Mouse (Mus musculus): ENCODE measurements around the gene Lfng.

Lfng gene

DNA sequence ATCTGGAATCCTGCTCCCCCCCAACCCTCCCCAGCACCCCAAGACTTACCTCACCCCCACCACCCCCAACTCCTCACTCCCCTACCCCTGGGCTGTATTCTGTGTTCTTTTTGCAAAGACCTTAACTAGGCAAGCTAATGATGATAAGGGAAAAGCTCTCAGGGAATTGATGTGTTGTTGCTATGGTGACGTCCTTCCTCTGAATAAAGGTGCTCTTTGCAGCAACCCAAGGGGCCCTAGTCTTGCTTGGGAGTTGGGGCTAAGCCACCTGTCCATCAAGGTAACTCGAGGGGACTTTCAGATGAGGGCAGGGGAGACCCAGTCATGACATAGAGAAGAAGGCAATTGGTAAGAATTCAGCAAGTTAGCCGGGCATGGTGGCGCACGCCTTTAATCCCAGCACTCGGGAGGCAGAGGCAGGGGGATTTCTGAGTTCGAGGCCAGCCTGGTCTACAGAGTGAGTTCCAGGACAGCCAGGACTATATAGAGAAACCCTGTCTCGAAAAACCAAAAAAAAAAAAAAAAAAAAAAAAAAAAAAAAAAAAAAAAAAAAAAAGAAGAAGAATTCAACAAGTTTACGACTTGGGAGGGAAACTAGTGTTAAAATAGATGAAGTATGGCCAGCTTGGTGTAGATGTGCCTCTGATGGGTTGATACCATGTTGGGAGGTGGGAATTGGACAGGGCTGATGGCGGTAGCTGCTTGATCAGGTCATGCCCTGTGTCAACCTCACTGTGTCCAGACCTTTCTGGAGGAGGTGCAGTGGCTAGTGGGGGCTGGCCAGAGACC is 8.4 kb downstream of the Lfng start:
- DNase-seq (ENCODE audit: low spot score in 2 of 2), result no peak

DNA sequence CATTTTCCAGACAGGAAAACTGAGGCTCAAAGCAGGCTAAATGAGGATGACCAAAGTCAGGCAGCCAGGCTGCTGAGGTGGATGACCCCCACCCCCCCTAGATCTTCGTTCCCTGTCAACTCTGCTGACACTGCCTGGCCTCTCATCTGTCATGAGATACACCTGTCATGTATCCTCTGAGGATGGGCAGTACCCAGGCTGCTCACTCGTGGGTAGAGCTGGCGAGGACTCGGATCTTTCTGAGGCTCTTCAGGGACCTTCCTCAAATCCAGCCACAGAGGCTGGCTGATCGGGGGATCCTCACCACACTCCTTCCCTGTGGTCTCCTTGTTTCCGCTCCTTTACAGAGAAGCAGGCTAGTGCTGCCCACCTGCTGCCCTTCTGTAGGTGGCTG is 9.0 kb downstream of the Lfng start:
- DNase-seq (ENCODE audit: low spot score in 2 of 2), result no peak

DNA sequence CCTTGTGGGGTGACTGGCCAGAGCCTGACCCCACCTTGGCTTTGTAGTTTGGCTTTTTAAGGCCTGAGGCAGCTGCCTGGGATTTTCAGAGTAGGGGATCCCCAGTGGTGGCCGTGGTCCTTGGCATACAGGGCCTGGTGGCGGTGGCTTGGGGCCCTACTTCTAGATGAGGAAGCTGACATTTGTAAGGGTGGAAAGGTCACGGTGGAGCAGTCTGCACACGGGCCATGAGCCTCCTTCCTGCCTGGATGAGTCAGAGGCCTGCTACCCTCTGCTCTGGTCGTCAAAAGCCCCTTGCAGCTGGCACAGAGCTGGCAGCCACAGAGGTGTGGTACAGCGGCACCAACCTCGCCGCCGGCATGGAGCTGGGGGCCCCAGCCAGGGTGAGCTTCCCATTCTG is 9.6 kb downstream of the Lfng start:
- no peak for DNase-seq (ENCODE audit: low spot score in 2 of 2)

DNA sequence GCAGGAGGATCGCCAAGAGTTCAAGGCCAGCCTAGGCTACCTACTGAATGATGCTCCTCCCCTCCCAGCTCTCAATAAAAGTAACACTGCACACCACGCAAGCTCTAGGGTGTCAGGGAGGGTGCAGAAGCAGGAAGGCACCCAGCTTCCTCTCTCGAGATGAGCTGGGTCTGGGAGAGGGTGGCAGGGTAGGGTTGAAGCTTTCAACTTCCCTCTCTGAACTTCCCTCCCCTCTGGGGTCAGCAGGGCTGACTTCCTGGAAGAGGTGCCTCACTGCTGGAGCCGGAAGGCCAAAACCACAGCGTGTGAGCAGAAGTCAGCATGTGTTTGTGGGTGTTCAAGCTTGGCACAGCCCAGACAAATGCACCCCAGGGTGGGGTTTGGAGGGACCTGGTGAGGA is 10.6 kb downstream of the Lfng start:
- no peak for DNase-seq (ENCODE audit: low spot score in 2 of 2)

DNA sequence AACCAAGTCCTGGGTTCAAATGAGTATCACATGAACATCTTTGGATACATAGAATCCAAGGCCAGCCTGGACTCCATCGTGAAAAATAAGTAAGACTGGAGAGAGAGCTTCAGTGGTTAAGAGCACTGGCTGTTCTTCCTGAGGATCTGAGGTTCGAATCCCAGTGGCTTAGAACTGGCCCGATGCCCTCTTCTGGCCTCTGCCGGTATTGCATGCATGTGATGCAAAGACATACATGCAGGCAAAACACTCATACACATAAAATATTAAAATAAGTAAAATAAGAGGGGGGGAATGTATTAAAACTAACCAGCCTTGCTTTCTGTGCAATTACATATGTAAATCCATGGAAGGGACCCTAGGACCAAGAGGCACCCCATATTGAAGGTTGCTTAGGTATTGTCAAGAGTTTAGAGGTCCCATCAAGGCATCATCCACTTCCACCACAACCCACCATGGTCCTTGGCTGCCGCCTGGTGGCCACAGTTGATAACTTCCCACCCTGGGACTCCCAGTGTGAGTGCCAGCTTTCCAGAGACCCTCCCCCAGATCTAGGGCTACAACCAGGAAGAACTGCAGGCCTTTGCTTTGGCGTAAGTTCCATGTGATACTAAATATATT is 12.1 kb downstream of the Lfng start:
- DNase-seq (ENCODE audit: low spot score in 2 of 2), result peak; percentile 70 to 74

DNA sequence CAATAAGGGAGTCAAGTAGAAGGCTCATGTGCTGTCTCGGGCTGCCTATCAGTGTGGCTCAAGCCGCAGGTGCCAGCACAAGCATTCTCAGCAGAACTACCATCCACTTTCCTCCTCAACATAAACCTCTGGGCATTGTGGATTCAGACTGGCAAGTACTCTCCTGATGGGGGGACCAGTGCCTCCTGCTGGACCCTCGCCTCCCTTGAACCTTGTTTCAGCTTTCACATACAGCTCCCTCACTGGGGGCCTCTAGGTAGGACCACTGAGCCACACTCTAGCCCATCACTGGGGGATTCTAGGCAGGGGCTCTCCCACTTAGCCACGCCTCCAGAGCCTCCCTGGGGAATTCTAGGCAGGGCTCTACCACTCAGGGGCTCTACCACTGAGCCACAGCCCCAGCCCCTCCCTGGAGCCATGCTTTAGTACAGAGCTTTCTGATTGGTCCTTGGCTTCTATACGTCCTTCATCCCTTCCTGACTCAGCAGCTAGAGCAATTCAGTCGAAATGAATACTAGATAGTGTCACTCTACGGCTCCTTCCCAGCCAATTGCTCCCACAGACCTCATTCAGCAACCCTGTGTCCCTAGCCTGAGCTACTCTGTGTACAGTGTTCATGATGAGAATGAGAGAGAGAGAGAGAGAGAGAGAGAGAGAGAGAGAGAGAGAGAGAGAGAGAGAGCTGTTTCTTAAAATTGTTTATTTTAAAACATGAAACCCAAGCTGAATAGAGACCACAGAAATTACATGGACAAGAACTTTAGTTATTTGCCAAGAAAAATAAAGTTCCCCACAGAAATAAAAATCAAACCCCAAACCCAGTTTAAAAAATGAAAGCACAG is 13.0 kb downstream of the Lfng start:
- no peak for DNase-seq (ENCODE audit: low spot score in 2 of 2)

DNA sequence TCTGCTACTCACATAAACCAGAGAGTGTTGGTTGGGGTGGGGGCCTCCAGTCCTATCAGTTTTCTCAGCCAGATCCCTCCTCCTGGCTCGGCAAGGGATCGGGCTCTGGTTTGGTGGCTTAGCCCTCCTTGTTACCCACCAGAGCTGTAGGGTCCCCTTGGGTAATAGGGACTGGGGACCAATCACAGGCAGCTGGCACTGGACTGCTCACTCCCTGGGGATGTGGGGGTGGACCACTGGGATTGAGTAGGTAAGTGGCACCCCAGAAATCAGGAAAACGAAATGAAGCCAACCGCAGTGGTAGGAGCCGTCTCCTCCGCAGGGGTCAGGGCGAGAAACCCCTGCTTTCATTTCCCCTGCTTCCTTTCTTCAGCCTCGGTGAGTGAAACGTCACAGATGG is 14.0 kb downstream of the Lfng start:
- no peak for DNase-seq (ENCODE audit: low spot score in 2 of 2)

DNA sequence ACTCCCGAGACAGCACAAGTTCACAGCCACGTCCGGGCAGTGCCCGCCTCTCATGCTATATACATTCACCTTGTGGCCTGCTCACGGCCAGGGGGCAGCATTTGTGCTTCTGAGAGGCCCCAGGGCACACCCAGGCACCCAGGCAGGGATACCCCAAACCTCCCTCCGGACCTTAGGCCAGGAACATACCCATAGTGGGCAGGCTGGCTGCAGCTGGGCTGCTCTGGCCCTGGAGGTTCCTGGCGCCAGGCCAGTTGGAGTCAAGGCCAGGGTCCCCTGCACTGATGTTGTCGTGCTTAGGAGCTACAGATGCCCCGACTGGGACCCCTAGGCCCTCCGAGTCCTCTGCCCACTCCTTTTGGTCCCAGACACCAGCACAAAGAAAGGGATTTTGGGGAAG is 14.4 kb downstream of the Lfng start:
- no peak for DNase-seq (ENCODE audit: low spot score in 2 of 2)

DNA sequence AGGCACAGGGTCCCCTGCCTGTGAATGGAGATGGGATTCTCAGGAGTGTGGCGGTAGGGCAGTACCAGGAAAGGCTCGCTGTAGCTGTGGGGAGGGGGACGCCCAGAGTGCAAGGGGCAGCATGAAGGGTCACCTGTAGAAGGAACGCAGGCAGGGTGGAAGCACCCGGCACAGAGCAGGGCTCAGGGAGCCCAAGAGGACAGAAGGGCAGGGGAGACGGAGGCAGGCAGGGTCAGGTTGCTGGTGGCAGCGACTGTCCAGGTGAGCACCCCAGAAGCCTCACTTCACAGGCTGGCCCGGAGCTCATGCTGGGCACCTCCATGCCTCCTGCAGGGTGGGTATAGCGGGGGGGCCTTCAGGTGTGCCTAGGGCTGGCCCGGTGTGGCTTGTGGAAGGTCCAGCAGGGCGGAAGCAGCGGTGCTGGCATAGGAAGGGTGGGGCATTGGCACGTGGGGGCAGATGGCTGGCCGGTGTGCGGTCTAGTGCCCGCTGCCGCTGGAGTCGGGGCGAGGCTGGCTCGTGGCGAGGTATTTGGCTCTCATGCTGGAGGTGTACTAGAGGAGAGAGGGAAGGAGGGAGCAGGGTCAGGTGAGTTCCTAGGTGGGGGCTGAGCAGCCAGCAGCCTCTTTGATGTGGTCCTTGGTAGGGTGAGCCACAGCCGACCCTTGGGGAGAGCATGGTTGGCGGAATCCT is 16.0 kb downstream of the Lfng start:
- no peak for DNase-seq (ENCODE audit: low spot score in 2 of 2)

DNA sequence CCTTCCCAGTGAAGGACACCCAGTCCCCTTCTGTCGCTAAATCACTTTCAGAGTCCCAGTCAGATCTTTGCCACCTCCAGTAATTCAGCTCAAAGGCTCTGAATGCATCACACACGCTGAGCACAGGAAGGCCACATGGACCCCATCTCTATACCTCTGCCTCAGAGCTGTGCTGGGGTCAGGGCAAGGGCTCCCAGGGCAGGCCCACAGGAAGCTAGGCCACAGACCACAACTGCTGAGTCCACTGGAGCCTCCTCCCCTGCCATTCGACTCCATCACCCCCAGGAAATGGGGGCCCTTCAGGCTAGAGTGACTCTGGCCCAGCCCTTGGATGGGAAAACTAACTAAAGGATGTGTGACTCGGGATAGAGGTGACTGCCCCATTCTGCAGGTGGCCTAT is 16.7 kb downstream of the Lfng start:
- DNase-seq (ENCODE audit: low spot score in 2 of 2), result no peak

DNA sequence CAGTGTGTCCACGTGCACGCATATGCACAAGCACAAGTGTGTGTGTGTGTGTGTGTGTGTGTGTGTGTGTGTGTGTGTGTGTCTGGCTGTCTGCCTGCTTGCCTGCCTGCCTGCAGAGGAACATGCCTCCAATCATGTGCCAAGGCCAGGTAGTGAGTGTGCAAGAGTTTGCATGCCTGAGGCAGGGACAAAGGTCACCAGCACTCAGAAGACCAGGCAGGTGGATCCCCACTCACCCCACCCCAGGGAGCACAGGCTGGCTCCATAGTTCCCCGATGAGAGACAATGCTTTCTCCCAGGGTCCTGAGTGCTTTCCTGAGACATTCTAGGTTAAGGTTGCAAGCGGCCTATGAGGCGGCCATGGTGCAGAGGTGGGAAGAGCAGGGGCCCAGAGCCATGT is 17.1 kb downstream of the Lfng start:
- no peak for DNase-seq (ENCODE audit: low spot score in 2 of 2)

DNA sequence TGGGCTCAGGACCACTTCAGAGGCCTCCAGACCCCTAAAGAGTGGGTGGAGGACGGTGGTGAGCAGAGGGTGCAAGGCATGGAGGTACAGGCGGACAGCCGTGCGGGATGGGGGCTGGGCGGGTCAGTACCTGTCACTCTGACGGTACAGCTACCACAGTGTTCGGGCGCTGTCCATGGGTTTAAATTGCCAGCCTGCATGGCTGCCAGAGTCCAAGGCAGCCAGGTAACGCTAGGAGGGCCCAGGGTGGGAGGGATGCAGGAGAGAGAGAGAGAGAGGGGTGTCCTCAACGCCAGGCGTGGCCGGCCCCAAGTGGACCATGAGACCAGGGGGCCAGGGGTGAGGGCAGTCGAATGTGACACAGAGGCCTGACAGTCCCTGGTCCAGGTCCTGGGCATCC is 17.8 kb downstream of the Lfng start:
- DNase-seq (ENCODE audit: low spot score in 2 of 2), result no peak

DNA sequence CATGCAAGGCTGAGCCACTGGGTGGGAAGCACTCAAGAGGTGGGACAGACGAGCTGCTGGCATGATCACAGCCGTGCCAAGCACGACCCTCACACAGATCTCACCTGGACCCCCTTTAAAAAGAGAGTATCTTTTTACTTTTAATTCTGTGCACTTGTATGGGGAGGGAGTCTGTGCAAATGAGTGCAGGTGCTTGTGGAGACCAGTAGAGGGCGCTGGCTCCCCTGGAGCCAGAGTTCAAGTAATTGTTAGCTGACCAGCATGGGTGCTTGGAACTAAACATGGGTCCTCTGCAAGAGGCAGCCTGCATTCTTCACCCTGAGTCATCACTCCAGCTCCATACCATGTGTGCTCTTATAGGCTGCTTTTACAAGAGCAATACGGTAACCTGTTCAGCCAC is 20.5 kb downstream of the Lfng start:
- DNase-seq (ENCODE audit: low spot score in 2 of 2), result no peak

DNA sequence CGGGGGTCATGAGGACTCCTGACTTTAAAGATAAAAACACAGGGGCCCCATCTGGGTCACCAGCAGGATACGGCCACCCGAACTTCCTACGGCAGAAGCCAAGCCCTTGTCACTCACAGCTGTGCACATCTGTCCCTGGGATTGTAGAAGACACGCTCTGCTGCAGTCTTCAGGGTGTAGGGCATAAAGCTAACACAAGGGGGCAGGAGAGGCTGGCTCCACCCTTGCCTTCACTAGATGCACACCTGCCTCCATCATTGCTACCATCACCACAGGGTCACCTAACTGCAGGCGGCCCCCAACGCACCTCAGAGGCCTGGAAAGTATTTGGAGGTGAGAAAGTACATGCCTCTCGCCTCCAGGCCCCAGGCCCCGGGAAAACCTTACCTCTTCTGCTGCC is 21.9 kb downstream of the Lfng start:
- DNase-seq (ENCODE audit: low spot score in 2 of 2), result no peak

DNA sequence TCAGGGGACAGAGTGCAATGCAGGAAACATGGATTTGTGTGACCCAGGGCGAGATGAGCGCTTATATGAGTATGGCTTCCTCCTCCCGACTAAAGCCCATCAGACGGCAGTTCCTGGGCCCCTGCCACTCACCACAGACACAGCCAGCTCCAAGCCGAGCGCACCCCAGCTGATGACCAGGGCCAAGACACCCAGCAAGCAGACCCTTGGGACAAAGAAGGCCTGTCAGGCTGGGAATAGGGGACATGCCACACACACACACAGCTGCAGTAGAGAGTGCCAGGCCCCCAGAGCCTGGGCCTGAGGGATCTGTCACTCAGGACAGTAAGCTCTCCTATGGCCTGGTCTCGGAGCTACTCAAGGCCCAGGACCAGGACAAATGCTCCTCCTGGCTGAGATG is 26.3 kb downstream of the Lfng start:
- no peak for DNase-seq (ENCODE audit: low spot score in 2 of 2)

DNA sequence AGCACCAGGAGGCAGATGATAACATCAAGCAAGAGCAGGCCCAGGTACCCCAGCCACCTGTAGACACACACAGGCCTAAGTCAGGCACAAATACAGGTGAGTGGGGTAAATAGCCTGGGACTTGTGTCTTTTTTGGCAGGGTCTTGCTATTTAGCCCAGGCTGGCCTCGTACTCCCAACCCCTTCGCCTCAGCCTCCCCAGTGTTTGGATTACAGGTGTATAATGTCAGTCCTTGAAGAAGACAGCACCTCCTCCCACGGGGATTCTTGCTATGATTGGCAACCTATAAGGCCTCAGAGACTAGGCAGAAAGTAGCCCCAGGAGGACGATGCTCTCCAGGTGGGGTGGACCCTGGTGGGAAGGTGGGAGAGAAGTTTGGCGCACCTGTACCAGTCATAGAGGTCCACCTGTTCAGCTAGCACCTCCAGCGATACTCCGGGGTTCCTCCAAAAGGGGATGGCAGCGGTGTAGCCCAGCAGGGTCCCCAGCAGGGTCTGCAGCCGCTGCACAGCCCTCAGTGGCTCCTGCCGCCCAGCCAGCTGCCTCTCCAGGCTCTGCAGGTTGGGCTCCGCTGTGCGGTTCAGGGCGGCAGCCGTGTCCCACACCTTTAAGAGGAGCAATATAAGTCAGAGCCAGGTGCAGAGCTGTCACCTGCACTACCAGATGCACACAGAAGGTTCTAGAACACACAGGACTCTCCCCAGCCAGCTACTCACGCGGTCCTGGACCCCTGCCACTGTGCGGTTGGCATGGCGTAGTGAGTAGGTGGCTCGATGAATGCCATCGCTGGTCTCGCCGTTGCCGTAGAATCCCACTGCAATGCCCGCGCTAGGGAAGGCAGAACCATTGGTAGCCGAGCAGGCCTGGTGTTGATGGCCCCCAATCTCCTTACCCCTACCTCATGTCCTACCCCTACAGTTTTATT is 27.9 kb downstream of the Lfng start:
- no peak for DNase-seq (ENCODE audit: low spot score in 2 of 2)

DNA sequence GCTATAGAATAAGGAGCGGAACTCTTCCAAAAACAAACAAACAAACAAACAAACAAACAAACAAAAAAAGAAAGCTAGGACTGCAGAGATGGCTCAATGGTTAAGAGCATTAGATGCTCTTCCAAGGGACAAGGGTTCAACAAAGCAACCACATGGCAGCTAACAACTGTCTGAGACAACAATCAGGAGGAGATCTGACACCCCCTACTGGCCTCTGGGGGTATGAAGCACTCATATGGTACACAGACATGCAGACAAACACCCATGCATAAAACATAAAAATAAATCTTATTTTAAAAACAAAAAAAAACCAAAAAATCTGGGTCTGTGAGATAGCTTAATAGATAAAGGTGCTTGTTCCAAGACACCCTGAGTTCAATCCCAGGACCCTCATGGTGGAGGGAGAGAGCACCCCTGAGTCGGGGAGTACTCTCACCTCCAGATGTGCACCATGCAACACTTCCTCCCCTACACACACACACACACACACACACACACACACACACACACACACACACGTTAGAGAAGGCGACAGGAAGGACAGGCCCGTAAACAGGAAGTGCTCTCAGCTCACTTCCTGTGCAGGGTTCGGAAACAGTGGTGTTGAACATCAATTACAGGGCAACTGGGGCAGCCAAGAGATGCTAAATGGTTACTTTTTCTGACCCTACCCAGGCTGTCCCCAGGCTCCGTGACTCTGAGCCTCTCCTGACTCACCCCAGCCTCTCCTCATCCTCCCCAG is 29.4 kb downstream of the Lfng start:
- DNase-seq (ENCODE audit: low spot score in 2 of 2), result no peak

DNA sequence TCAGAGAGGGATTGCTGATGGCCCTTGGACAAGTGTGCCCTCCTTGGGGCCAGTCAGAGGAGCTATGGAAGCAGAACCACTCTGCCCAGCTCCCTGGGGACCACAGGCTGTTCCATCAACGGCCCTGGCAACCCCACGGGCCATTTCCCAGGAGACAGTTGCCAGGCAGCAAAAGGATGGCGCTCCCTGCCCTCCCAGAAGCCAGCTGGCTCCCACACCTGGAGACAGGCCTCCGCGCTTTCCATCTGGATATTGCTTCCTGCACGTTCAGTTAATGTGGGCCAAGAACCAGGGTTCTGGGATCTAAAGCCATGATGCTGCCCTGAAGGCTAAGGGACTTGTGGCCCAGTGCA is 29.9 kb downstream of the Lfng start:
- peak in 1 of 2 experiments; percentile 53 for DNase-seq (ENCODE audit: low spot score in 2 of 2)

DNA sequence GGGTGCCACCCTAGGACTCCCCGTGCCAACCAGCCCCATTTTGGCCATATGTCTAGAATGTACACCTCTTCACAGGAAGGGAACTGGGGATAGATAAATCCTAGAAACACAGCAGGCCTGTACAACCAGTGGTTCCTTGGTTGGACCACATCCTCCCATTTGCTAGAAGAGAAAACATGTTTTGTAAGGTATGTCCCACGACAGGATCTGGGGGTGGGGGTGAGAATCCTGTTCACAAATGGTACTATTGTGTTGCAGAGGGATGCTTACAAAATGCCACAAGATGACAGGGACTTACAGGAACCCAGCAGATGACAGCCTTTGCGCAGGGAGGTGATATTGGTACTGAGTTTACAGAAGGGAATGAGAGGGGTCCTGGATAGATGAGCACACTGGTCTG is 30.9 kb downstream of the Lfng start:
- DNase-seq (ENCODE audit: low spot score in 2 of 2), result no peak

DNA sequence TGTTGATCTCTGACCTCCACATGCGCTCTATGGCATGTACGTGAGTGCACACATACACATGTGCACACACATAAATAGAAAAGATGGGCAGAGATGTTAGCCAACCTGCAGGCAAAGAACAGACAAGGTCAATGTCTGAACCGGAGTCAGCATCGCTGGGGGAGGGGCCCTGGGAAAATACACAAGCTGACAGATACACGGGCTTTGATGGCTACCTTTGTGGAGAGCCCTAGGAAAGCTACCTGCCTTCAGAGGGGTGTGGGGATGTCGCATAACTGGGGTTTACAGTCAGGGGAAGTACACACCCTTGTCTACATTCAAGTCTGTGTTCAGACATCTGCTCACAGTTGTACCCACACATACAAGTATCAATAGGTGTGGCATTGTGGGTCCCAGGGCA is 31.4 kb downstream of the Lfng start:
- DNase-seq (ENCODE audit: low spot score in 2 of 2), result no peak

DNA sequence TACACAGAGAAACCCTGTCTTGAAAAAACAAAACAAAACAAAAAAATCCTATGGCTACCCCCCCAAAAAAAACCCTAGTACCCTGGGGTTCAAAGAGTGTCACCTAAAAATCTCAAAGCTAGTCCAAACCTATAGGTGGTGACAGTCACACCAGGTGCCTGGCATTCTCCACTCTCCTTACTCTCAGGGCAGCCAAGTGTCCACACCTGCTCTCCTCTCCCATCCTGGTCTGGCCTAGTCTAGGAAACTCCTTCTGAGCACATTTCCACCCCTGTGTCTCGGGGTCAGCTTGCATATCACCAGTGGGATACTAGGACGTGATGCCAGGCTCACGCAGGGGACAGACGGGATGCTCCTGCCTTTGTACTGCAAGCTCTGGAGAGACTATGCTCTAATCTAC is 32.2 kb downstream of the Lfng start:
- DNase-seq (ENCODE audit: low spot score in 2 of 2), result no peak
